Mouse (Mus musculus): Measurements from ENCODE around the gene Smoc2.
A peak's percentile ranks its signal among the peaks of the same experiment; 100 is the strongest.

Smoc2 gene

DNA sequence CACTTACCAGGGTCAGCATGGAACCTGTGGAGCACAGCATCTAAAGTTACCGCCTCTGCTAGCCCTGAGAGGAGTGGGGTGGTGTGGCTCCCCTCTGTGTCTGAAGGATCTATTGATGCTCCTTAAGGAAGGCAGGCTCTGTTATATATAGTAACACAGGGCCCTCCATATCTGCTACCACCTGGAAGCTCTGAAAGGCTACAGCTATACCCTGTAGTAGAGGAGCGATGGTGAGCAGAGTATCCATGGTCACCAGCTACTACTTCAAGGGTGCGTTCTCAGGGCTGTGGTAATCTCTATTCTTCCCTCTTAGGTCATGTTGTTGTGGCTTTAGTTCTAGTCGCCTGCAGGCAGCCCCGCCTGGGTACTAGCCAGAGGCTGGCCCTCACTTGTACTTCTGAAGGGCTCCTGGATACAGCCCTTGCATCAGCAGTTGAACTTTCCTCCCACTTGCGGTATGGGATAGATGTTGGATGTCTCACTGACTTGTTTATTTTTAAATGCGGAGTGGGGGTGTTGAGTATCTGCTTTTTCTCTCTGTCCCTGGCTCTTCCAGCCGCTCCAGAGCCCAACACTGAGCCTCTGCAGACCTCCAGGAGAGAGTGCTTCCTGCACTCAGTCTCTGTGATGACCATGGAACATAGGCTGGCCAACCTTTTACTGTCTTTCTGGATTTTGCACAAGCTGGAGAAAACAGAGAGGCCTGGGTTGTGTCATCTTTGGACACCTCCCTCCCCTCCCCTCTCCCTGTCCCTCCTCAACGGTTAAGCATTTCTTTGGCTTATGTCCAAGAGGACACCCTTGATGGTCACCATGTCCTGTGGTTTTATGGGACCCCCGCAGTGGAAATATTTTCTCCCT is 74.1 kb downstream of the Smoc2 start:
- DNase-seq: no peak

DNA sequence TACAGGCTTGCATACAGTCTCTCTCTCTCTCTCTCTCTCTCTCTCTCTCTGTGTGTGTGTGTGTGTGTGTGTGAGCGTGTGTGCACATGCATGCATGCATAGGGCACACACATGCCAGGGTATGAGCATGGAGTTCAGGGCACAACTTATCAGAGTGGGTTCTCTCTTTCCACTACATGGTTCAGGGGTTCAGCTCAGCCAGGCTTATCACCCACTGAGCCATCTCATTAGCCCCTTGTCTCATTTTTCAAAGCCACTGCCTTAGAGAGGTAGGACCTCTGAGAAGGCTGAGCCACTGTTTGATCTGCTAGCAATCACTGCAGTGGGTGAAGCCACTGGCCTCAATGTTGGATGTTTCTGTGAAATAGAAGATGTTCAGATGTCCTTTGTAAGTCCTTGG is 82.2 kb downstream of the Smoc2 start:
- no peak for DNase-seq

- DNase-seq: no peak
These were observed 91.2 kb downstream of the Smoc2 start for GRCm38 (mm10) chr17:14370476-14370875.

- DNase-seq: peak; percentile 73 to 83
These were observed 92.3 kb downstream of the Smoc2 start for GRCm38 (mm10) chr17:14371606-14372005.

DNA sequence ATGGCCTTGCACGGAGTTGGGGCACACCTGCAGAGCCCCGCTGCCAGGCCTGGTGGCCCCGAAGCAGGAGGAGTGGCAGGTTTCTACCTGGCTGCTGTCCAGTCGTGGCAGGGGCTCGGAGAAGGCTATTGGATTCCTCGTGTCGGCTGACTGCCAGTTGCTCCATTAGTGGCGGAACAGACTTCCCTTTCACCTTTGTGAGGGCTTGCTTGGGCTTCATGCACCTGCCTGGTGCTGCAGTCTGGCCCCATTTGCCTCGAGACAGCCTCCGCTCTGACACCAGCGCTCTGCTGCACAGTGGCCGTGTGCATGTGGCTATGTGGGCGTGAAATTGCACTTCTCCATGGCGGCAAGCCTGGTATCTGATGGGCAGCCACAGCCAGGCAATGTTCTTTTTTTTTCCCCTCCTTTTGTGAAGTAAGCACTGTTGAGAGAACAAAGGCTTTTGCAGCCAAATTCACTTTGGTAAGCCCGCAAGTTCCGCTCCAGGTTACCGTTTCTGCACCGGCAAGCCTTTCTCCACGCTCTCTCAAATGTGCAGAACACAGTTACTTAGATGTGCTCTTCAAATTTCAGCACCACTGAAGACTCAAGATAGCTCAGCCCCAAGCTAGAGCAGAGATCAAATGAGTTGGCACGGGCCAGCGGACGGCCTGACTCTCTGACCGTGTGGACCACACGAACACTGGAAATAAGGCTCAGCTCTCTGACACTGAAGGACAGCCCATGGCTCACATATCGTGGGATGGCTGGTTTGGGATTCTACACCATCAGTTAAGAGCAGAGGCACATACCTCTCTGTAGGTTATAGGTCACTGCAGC is 93.2 kb downstream of the Smoc2 start:
- peak; percentile 60 to 74 for DNase-seq

- DNase-seq: no peak
These were observed 99.6 kb downstream of the Smoc2 start for GRCm38 (mm10) chr17:14378692-14379446.

GRCm38 (mm10) chr17:14379518-14379917 is 100.2 kb downstream of the Smoc2 start:
- DNase-seq: no peak

DNA sequence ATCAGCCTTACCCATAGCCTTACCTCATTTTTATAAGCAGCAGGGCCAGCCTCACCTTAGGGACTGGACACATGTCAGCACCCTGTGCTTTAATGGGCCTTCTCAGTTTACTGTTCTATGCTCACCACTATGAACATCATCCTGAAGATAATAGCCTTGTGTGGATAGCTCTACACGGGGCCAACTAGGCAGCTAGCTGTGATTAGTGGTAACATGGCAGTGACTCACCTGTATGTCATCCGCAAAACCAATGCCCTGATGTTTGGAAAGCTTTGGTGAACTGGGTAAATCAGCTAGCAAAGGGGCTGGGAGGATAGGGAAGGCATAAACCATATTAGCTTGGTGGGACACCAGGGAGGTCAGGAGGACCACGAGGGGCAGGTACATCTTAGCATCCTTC is 100.7 kb downstream of the Smoc2 start:
- DNase-seq: no peak

DNA sequence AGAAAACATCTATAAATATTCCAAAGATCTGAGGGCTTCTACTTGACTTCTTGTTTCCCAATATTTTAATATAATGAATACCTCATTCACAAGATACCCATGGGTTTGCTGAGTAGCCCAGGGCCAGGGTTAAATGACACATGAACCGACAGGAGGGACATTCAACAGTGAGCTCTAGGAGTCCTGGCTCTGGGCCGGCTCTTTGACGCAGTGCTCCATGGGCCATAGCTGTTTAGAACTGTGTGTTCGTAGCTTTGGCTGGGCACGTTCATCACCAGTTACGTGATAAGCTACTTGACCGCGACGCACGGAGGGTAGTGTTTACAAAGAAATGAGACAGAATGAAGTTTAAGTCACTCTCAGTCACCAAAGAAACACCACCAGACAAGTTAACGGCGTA is 101.2 kb downstream of the Smoc2 start:
- no peak for DNase-seq

DNA sequence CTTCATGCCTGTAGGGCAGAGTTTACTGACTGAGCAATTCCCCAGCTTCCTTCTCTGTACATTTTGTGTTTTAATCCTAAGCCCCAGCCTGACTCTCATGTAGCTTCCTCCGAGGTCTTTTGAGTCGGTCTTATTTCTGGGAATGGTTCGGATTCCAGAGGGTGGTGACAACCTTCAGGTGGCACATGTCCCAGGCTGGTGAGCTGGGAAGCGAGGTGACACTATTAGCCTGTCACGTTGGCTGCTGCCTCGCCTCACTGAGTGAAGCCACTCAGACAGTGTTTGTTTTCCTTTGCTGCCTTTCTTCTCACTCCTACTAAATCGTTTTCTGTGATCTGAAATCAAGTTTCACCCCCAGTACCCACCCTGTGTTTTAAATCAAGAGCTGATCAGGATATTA is 102.2 kb downstream of the Smoc2 start:
- DNase-seq: no peak

GRCm38 (mm10) chr17:14383981-14384380 is 104.7 kb downstream of the Smoc2 start:
- no peak for DNase-seq

DNA sequence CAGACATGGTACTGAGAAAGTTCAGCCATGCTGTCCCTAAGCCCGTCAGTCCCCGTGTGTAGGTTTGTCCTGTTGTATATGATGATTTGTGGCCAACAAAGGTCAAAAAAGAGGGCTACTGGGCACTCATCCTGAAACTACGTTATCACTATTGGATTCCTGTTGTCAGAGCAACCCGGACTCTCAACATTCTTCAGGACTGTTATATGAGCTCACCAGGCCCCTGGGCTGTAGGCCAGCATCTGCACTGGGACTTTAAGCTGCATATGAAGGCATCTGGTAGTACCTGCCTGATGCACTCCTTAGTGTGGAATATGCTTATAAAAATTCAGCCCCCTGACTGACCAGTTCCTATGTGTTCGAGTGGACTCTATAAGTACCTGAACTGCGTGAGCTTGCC is 105.7 kb downstream of the Smoc2 start:
- DNase-seq: no peak

GRCm38 (mm10) chr17:14387261-14387660 is 108.0 kb downstream of the Smoc2 start:
- no peak for DNase-seq

- DNase-seq: no peak
These were observed 113.1 kb downstream of the Smoc2 start for GRCm38 (mm10) chr17:14392443-14392842.

DNA sequence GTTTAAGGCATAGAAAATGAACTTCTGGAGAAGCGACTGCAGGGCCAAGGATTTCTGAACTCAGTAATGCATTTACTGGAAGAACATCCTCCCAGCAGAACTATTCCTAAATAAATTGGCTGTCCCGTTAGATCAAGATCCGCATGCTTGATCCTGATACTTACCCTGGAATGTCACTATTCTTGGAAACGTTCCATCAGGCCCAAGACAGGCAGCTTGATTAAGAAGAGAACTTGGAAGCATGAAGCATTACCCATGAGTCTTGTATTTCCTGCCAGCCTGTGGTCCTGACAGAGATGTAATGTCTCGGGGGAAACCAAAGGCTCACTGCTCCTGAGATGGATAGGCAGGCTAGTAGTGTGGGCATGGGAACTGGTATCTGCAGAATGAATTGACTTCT is 115.6 kb downstream of the Smoc2 start:
- DNase-seq: peak in 1 of 2 experiments; percentile 30

- DNase-seq: peak; percentile 91 to 92
These were observed 118.2 kb downstream of the Smoc2 start for GRCm38 (mm10) chr17:14397456-14397855.

- DNase-seq: peak; percentile 31 to 61
These were observed 119.5 kb downstream of the Smoc2 start for GRCm38 (mm10) chr17:14398650-14399424.

DNA sequence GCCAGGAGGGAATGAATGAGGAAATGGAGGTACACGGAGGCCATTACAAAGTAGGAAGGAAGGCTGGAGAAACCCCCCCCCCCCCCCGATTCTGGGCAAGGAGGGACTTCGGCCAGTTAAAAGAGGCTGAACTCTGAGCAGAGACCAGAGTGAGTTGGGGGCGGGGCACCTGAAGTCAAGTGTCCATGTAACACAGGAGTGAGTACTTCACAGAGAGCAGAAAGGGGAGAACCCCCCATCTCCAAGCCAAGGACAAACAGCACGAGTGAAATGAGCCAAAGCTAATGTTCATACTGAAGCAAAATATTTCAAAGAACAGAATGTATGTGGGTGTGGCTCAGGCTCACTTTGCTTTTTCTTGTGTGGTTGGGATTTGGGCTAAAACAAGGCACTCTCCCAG is 121.7 kb downstream of the Smoc2 start:
- DNase-seq: peak; percentile 14 to 57

DNA sequence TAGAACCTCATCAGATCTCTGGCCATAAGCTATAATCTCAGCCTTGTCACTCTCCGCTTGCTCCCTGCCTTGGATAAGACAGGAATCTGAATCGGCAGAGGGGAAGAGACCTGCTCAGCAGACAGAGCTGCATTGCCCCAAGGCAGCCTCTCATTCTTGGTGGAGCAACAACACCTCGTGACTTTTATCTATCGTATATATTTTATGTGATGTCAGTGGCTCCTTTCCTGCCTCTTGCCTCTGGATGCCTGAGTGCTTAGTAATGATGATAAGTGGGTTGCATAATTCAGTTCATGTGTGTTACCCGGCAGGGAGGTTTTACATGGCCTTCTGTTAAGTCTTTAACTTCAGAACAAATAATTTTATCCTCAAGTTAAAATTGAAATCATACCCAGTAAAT is 128.6 kb downstream of the Smoc2 start:
- DNase-seq: no peak

DNA sequence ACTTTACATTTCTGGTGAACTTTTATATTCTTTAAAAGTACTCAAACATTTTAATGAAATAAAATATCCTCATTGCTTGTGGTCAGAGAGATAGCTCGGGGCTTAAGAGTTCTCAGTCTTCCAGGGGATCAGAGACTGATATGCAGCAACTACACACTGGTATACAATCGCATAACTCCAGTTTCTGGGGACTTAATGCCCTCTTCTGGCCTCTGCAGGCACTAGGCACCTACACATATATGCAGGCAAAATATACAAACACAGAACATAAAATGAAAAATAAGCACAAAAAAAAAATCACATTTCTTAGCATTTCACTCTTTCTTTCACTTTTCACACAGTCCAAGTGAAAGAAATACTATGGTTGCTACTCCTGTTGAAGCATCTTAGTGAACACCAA is 133.2 kb downstream of the Smoc2 start:
- no peak for DNase-seq

GRCm38 (mm10) chr17:14414511-14414910 is 135.2 kb downstream of the Smoc2 start:
- no peak for DNase-seq

DNA sequence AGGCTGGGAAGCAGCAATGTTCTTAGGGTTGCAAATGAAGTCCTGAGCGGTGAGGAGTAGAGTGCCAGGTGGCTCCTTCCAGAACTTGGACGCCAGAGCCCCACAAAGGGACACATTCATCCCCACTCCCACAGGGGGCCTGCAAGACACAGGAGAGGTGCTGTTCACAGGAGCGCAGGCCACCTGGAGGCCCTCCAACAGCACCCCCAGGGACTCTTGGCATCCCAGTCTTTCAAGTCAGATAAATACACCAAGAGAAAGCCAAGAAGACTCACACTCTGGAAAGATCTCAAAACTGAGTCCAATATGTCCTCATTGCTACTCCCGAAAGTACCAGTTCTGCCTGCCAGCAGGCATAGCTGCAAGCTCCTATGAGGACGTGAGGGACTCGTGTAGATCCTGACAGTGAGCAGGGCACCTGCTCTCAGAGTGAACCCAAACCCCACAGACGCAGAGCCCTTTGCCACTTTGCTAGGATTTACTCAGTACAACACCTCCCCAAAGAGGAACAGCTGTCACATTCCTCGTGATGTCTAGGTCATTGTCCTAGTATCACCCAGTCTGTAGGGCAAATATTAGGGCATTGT is 141.2 kb downstream of the Smoc2 start:
- DNase-seq: no peak

All from kidney, postnatal 25 days (tissue).